Mouse (Mus musculus) v-Abl transformed pro-B cells (cell line): ENCODE measurements at regions not wholly inside any gene's neighbourhood (a gene's known extent, or its start where the extent isn't known, plus 50 kb on each side); places are given as distances from the start of the nearest gene placed in this dataset.

Experiments used
- in situ Hi-C, 2 experiments: fragments of 400-800 bp; cut with MboI; formaldehyde crosslinking; loops; one replicate each; pipeline ENCODE4 v1.15.1; 2025; ENCODE audit not compliant: unreplicated experiment in 2 of 2

DNA sequence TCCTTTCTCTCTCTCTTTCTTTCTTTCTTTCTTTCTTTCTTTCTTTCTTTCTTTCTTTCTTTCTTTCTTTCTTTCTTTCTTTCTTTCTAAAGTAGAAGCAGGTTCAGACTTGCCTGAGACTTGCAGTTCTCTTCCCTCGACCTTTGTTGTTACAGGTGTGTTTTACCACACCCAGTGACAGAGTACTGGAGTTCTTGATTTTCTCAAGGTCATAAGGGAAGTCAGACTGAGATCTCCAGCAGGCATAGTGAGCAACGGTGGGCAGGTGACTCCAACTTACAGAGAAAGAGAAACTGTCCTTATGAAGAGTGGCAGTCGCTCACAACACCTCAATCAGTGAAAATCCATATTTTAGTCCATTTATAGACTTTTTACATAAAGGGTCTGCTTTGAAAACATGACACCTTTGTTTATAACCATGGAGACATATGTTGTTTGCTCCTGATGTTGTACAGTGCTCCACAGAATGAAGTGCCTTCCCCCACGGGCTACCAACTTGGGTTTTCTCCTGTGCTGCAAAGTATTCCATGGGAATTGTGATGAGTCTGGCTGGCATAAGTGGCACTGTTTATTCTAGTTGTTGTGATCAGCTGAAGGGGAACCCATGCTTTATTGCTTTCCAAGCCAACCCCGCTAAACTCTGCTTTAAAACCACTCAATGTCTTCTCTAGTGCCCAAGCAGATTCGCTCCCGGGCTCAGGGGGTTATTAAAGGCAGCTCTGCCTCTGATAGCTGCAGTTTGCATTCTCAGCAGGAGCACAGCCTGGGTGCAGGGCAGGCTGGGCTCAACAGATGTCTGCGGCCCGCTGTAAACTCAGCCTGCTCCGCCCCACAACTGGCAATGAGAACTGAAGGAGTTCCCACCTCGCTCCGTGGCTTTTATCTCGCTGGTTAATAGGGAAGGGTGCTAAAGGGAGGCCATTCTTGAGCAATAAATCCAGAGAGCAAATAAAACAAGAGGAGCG lies 132.6 kb upstream of the Jade1 start:
- in situ Hi-C loops, result no loop called here

DNA sequence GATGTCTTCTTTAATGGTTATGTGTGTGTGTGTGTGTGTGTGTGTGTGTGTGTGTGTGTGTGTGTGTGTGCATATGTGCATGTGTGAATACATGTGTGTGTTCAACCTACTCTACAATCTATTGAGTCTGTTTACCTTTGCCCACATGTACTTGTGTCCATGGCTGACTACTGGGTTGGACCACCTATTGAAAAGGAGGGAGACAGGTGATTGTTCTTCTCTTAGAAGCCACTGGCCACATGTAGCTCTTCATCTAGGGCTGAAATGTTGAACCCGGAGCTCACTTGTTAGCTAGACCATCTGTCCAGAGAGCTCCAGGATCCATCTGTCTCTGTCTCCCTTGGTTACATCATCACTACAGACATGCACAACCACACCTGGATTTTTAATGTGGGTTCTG lies 141.8 kb upstream of the Jade1 start:
- in situ Hi-C loops, result no loop called here

DNA sequence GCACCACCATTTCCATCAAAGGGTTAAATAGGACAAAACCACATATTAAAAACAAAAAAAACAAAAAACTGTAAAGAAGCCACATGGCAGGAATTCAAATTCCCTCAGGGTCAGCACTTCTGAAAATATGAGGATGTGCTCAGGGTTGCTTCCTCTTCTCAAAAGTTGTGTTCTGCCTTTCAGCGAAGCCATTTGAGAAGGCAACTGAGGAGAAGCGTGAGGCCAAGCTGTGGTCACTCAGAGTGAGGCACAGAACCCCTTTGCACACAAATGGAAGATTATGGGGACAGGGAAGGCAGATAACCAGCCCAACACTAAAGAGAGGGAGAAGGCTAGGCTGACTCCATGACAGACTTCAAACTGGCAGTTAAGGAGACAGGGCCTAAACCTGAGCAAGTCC lies 142.8 kb upstream of the Jade1 start:
- in situ Hi-C loops, result no loop called here

DNA sequence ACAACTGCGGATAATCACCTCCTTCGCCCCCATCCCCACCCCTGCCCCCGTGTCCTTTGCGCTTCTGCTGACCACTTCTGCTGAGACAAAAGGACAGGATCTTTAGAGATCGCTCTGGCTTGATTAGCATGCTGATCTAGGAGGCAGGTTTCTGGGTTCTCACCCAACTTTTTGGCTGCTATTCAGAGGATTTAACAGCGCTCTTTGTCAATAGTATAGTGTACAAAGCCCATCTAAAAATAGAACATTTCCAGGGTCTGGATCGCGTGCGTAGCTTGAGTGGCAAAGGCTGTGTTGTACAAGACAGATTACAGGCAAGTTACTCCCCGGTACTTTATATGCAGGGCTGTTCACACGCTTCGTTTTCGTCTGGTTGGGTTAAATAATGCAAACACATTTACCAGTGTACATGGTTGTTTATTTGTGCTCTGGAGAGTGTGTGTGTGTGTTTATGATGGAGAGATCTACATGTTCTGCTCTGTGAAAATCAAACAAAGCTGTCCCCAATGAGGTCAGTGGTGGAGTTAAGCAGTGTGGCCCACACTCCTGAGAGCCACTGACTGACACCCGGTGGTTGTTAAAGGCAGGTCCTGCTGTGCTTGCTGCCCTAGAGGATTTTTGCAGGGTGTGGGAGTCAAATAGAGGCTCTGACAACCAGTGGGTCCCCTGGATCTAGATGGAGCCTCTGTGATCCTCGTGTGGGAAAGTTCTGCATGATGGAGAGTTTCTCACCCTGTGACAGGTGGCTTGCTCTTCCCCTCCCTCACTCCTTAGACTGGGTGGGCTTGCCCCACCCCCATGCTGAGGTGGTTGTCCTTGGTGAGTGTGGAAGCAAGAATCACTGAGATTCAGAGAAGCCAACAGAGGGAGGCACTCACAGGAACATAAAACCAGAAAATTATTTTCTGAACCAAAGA lies 146.5 kb upstream of the Jade1 start:
- in situ Hi-C loops, result no loop called here

DNA sequence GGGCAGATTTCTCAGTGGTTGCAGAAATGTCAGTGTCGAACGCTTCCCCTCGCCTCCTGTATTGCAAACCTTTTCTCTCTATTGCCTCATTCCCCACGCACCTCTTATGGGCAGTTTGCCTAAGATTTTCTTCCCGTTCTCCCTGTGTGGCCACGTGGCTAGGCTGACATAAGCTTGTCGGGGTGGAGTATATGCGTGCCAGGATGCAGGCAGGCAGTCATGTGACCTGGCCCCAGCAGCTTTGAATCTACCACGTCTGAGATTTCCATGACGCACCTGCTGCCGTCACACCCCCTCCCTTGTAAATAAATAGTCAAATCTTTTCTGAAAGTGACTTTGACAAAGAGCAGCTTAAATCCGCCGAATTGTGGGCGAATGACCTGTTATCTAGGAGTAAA lies 147.1 kb upstream of the Jade1 start:
- in situ Hi-C loops, result no loop called here

DNA sequence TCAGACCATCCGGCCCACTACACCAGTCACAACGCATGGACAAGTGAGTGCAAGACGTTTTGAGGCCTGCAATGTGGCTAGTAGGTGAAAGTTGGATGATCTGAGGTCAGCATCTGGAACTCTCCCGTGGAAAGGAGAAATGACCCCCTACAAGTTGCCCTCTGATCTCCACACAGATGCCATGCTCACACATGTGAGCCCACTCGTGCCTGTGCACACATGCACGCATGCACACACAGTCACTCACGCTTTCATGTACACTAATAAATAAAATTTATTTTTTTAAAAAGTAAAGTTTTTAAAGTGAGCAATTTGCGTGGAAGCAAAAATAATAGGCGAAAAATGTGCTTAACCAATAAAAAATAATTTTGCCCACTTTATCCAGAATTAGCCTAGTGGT lies 147.5 kb upstream of the Jade1 start:
- in situ Hi-C loops, result no loop called here

DNA sequence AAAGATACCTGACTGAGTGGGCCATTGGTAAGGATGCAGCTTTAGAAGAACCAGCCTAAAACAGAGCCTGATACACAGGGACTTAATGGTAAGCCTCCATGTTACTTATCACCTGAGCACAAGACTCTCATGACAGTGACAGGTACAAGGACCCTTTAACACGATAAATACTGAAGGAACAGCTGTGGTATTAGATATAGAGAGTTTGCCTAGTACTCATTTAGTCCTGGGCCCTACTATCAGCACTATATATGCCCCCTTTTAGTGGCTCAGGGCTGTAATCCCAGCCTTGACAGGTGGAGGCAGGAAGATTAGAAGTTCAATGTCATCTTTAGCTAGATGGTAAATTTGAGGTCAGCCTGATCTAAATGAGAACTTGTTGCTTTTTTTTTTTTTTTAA lies 148.0 kb upstream of the Jade1 start:
- in situ Hi-C loops, result no loop called here

DNA sequence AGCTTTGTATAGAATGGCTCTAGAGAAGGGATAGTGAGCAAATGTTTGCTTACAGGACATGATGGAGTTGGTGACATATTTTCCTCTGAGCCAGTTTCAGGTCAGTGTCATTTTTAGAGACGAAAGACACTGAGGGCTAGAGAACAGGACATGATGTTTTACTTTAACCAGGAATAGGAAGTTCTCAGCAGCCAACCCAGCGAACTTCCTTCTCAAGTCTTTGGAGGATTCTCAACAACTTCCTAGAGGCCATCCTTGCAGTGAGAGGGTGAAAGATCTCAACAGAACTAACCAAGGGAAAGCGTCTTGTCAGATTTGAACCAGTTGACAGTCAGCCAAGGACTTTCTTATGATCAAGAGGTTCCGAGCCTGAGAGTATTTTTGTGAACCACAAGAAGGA lies 153.7 kb upstream of the Jade1 start:
- in situ Hi-C loops, result no loop called here

DNA sequence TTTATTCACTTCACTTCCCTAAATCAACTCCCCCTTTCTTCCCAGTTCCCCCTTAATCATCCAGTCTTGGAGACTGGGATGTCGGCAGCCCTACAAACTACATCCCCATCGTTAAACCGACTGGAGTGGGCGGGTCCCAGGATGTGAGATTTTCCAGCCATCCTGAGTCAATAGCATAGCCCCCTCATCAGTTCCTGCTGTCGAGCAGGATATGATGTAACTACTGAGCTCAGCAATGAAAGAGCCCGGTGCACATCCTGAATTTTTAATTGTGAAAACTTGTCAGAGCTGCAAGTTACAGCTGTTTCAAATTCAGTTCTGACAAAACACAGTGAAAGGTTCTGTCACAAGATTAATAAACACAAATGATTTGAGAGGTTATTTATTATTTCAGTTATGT lies 165.7 kb upstream of the Jade1 start:
- in situ Hi-C loops, result no loop called here

DNA sequence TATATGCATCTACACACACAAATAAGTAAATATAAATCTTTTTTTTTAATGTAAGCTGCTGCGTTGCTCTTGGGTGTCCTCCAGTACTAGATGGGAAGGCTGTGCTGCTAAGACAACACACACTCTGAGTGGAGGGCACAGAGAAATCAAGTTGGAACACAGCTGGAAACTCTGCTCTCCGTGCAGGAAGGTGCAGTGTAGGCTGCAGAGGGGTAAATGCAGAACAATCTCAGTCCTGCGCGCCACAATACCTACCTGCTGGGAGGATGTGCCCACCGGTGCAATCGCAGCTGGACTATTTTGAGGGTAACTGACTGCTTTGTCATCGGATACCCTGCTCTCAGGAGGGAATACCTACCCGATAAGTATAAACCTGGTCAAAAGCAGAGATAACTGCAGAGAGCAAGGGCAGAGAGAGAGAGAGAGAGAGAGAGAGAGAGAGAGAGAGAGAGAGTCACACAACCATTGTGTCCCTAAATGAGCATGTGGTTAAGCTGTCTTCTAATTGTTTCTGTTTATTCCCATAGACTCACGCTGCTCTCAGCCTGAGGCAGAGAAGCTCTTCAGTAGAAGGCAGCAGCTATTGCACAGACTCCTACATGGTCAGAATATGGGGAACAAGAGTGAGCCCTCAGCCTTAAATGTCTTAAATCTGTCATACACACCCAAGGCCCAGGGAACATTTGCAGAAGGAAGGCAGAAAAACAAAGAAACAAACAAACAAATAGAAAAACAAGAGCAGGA lies 167.9 kb upstream of the Jade1 start:
- in situ Hi-C loops, result no loop called here

DNA sequence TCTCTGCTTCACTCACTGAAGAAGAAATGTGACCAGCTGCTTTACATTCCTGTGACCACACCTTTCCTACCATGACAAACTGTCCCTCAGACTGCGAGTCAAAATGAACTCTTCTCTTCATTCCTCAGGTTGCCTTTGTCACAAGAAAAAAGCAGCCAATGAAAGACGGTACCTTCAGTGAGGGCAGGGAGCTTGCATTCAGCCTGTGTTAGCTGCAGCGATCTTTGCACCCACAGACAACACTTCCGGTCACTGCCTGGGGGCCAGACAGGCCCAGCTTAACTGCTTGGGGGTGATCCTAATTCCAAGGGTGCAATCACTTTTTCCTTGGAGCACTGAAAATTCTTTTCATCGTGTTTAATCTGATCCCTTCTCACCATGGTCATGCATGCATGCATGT lies 169.2 kb upstream of the Jade1 start:
- in situ Hi-C loops, result no loop called here

DNA sequence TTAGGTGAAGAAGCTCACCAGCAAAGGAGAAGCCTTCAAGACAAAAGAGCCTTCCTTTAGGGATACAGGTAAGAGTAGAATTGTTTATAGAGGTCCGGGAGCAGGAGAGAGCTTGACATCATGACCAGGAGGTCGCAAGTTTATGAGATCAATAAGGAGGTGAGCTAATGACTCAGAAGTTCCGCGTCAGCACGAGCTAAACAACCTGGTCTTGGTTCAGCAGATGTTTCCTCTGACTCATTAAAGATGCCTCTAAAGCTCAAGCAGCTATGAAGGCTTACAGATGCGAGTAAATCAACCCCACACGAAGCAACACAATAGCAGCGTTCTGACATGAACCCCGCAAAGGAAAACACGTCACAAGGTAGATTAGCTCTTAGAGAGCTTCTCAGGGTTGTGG lies 171.1 kb upstream of the Jade1 start:
- in situ Hi-C loops, result no loop called here

DNA sequence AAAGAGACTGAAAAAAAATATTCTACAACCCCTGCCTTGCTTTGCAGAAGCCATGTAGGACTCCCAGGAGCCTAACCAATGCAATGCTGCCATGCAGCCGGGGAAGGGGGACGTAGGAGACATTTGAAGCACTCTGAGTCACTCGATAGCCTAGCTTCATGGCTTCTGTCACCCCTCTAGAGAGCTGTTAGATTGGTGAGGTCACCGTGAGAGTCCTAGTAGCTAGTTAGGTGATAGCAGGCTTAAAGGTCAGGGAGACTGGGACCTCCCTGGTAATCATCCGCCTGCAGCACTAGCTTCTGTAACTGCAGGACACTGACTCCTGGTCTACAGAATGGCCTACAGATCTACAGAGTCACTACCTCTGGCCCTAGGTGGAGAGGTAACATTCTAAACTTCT lies 177.0 kb upstream of the Jade1 start:
- in situ Hi-C loops, result no loop called here

DNA sequence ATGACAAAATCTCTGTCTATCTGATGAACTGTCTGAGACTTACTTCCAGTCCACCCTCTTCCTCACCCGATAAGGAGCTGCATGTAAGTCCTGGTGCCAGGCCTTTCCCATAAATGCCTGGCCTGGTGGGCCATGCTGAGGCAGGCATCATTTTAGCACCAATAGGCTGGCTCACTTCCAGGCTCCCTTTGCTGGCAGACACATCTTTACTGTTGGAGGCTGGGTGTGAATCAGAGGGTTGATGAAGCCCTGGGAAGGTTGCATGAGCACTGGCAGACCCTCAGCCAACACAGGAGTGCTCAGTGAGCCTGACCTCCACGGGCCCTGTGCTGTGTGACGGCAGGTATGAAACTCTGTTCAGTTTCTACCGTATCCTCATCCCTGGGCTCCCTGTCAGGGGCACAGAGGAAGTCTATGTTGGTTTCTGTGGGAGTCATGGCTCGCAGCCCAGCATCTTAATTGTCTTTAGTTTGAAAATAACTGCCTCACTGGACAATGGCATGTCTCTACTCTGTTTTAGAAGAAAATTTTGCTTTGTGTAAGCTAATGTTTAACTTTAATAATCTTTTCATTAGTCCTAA lies 177.6 kb upstream of the Jade1 start:
- in situ Hi-C loops, result no loop called here

DNA sequence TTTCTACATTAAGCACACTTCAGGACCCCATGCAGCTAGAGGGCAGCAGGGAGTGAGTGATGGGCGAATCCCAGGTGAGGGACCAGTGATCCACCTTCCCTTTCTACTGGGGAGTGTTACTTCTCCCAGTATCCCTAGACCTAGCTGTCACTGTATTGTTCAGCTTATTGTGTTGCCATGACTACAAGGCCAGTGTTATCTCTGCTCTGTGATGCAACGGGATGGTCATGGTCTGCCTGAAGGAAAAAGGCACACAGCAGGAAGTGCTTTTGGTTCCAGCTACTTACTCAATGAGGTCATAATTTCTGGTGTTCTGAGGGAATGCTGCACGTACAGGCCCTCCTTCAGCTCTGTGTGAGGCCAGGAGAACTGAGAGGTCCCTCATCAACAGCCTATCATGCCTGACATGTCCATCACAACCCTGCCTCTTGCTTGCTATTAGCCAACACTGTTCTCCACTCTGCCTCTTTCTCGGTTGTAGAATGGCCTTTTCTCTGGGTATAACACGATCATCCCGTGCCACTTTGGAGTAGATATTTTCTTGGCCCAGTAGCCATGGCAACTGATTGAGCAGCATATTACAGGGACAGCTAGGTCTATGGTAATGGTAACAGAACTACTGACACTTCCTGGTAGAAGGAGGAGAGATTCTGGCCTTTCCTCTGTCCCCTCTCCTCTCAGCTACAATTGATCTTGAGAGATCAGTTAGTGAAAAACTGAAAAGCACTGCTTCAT lies 178.5 kb upstream of the Jade1 start:
- in situ Hi-C loops, result no loop called here

DNA sequence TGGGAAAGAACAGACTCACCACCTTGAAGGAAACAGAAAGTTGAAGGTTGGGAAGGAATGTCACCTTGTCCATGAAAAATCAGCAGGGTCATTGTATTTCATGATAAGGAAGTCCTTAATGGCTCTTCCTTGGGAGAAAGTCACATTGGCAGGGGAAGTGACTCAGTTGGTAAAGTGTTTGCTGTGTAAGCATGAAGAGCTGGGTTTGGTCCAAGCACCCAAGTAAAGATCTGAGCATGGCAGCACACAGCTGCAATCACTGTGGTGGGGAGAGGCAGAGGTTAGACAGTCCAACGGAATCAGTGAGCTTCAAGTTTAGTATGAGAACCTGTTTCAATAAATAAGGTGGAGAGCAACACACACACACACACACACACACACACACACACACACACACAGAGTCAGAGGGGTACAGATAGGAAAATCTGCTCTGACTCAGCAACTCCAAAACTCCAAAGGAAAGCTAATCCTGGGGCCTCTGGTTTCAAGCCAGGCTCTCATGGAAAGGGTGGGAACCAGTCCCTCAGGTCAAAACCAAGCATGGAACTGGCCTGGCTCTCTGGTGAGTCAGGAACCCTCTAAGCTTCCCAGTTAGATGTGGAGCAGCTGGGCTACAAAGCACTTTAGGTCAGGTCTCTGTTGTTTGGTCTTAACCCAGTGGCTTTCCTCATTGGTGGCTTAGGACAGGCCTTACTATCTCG lies 180.2 kb upstream of the Jade1 start:
- in situ Hi-C loops, result no loop called here

DNA sequence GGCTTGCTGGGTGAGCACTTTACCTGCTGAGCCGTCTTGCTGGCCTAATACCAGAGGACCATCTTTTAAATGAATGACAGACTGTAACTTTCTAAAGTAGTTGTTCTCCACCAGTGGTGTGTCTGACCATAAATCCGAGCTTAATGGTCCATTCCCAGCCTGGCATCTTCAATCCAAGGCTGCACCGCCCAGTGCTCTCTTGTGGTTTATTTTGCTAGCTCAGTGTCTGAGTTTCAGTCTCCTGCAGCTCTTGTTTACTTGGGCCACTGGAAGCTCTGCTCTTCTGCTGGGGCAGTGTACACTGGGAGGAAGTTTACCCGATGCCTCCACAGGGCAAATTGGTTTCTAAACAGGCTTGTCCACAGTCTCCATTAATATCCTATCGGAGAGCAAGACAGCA lies 182.3 kb upstream of the Jade1 start:
- in situ Hi-C loops, result loop anchor here in 1 of 2 experiments (25.0 kb wide), 1 partner anchor 189 kb away; the partner anchor contains the start of gene Jade1

DNA sequence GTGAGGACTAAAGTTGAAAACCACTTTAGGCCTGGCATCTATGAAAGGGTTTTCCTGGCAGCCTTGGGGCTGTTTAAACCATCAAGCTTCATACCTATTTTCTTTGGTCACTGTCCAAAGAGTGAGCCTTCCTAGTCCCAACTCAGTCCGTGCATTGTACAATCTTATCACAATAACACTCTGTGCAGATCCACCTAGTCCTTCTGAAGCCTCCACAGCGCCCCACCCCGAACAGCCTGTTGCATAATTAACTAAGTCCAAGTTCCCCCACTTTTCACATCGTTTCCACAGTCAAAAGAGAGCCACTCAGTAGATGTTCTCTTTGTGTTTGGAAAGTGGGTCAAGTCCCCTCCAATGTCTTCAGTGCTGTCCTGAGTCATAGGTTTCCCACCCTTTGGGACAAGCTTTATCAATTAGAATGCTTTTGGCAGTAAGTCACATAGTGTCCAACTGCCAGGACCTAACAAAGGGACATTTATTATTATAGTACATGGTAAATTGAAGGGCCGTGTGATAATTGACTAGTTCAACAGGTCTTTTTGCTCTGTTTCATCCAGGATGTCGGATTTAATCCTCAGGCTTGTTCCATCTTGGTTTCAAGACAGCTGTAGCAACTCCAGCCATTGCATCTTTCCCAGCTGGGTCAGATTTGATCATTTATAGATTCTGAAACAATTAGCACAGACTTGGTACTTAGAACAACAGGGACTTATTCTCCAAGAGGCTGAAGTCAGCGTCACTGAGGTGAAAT lies 187.0 kb upstream of the Jade1 start:
- in situ Hi-C loops, result loop anchor here in 1 of 2 experiments (25.0 kb wide), 1 partner anchor 194 kb away; the partner anchor contains the start of gene Jade1
